Mouse (Mus musculus) G1E (cell line): ENCODE measurements around the gene Gli1.

Experiments used
- CTCF ChIP-seq: IDR thresholded peaks from 2 replicates; pipeline ENCODE4 v1.5.1; 2012; ENCODE audit warnings: low read depth, low read length, inconsistent platforms, mixed read lengths
- POLR2AphosphoS5 ChIP-seq: IDR thresholded peaks from 2 replicates; pipeline ENCODE4 v1.6.1; 2012; ENCODE audit warnings: low read depth, low read length, inconsistent platforms; ENCODE audit not compliant: insufficient replicate concordance

DNA sequence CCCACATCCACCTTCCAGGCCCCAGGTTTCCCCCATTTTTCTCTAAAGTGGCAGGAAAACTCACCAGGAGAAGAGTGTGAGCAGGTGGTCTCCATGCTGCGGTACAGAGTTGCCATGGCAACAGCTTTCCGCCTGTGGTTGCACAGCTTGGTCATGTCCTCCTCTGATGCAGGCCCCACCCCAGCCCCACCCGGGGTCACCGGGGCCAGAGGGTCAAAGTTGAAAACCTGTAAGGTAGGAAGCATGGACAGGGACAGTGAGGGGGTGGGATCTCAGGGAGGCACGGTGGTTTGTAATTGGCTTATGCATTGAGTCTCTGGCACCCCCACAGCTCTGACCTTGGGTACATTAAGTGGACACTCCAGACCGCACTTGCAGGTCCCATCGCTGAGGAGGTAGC, 55.0 kb downstream of the Gli1 start:
- TF ChIP-seq CTCF, result no peak
- TF ChIP-seq POLR2AphosphoS5, result no peak
